Mouse (Mus musculus) intestine, postnatal 0 days (tissue): Measurements from ENCODE around the gene Comt. TPM values are rescaled to one million over a fixed set of nuclear protein-coding genes. Genes with fewer than 3 reads are reported as not detected.

Experiments used
- ATAC-seq: fragments of 200-750 bp; cut with Nextera tagmentation; 2 replicates; pipeline ENCODE4 v1.8.0; 2017; ENCODE audit warnings: mild to moderate bottlenecking, moderate TSS enrichment, moderate library complexity
- H3K27ac ChIP-seq: fragments of 300-500 bp; sonication (generic); 2 replicates; pipeline ENCODE4 v1.5.1; 2014; ENCODE audit warnings: mild to moderate bottlenecking, low read depth, low read length, moderate library complexity
- H3K27me3 ChIP-seq: fragments of 300-500 bp; sonication (generic); replicated peaks from 2 replicates; pipeline ENCODE4 v1.6.1; 2014; ENCODE audit warnings: low read length, mixed read lengths; ENCODE audit not compliant: control insufficient read depth, insufficient read depth
- H3K36me3 ChIP-seq: fragments of 300-500 bp; sonication (generic); 2 replicates; pipeline ENCODE4 v1.6.1; 2014; ENCODE audit warnings: mild to moderate bottlenecking, moderate library complexity; ENCODE audit not compliant: control insufficient read depth, insufficient read depth
- H3K4me1 ChIP-seq: fragments of 300-500 bp; sonication (generic); replicated peaks from 2 replicates; pipeline ENCODE4 v1.6.1; 2014; ENCODE audit warnings: antibody characterized with exemption, low read length, mixed read lengths; ENCODE audit not compliant: control insufficient read depth, insufficient read depth
- H3K4me2 ChIP-seq: fragments of 300-500 bp; sonication (generic); replicated peaks from 2 replicates; pipeline ENCODE4 v1.6.1; 2014; ENCODE audit warnings: low read depth, mild to moderate bottlenecking, moderate library complexity
- H3K4me3 ChIP-seq: fragments of 300-500 bp; sonication (generic); 2 replicates; pipeline ENCODE4 v1.5.1; 2014; ENCODE audit warnings: low read depth, low read length
- H3K9ac ChIP-seq: fragments of 300-500 bp; sonication (generic); 2 replicates; pipeline ENCODE4 v1.6.1; 2014; ENCODE audit warnings: mild to moderate bottlenecking, low read depth, low read length
- H3K9me3 ChIP-seq: fragments of 300-500 bp; sonication (generic); 2 replicates; pipeline ENCODE4 v1.6.1; 2016; ENCODE audit warnings: mixed run types; ENCODE audit not compliant: control insufficient read depth
- CTCF ChIP-seq: sonication (generic); IDR thresholded peaks from 2 replicates; pipeline ENCODE4 v1.5.1; 2016; ENCODE audit warnings: low read depth, mild to moderate bottlenecking, control low read depth, antibody characterized with exemption, moderate library complexity
- WGBS: fragments of 180-500 bp; shearing (Covaris S2); extraction: QIAGEN DNeasy Blood & Tissue Kit; methylation state at CpG from one replicate; pipeline ENCODE4 v1.1.7; 2014; 5-methylcytosine and 5-hydroxymethylcytosine counted together
- polyA plus RNA-seq: library from polyadenylated mRNA; unstranded; fragments of >200 nt; fragmentation: Nextera tagmentation; extraction: Ambion mirVana; gene quantifications from 2 replicates; pipeline ENCODE4 v1.2.1, GENCODE M21; 2015

Gene Comt
- polyA plus RNA-seq, 1 experiment from 2014 or later = 103 TPM

DNA sequence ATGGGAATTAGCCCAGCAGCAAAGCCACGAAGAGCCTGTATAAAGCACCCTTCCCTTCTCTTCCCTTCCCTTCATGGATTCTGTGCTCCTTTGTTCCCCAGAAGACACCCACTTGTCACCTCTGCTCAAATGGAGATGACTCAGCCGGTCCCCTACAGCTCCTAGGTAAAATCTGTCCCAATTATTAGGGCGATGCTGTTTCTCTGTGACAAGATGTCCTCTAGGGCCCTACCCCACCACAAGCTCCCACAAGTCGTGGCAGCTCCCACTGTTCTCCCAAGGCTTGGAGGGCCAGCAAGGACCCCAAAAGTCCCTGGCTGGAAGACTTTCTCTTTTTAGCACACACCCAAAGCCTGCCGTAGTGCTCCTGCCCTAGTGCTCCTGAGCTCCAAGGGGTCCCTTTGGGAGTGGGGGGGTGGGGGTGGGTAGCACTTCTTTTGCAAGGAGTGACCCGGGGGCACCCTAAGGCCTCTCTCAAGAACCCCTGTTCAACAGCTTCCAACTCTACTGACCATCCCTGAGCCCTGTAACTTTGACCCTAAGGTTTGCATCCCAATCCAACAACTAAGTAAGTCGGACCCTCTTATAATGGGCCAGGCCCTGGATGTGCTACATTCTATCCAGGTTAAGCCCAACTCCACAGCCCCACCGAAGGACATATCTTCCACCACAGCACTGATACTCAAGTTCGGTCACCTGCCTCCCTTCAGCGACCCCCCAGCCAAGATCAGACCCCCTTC lies 1.0 kb downstream of the Comt start:
- no peak for ATAC-seq
- Histone ChIP-seq H3K27ac (peak overlapping the region; percentile 79), H3K27me3 (no peaks in the 10 kb centered on the region), H3K4me2 (peak overlapping the region; percentile 87), H3K4me3 (peak overlapping the region; percentile 75), H3K4me1 (peaks cover 8% of the 10 kb centered on the region; the same call in 1 of the 2 replicates), H3K9ac (peak overlapping the region; percentile 80), H3K9me3 (no peaks in the 10 kb centered on the region), H3K36me3 (peaks cover 14% of the 10 kb centered on the region)
- no peak for TF ChIP-seq CTCF
- 13% methylated on average over 10 of the region's 10 CpGs for WGBS

GRCm38 (mm10) chr16:18424364-18425045 lies 2.1 kb downstream of the Comt start:
- H3K4me3 ChIP-seq = no peak overlapping the region
- TF ChIP-seq CTCF = no peak

DNA sequence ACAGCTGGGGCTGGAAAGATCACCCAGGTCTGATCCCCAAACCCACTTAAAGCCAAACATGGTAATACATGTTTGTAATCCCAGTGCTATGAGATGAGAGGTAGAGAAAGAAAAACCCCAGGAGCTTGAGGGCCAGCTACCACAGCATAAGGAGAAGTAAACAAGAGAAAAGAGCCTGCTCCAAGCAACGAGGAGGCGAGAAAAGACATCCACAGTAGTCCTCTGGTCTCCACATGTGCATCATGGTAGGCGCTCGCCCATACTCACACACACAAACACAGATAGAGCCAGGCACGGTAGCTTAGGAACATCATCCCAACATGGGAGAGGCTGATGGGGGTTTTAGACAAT lies 2.8 kb downstream of the Comt start:
- Histone ChIP-seq H3K4me2 (no peak overlapping the region), H3K9me3 (no peaks in the 10 kb centered on the region), H3K36me3 (peaks cover 14% of the 10 kb centered on the region), H3K27me3 (no peaks in the 10 kb centered on the region), H3K4me3 (no peak overlapping the region), H3K9ac (no peak overlapping the region), H3K27ac (no peak overlapping the region), H3K4me1 (peaks cover 8% of the 10 kb centered on the region; the same call in 1 of the 2 replicates)
- ATAC-seq = no peak
- TF ChIP-seq CTCF = no peak
- 79% methylated on average over 5 of the region's 5 CpGs for WGBS

More at GRCm38 (mm10) chr16:18424364-18425045, 2.1 kb downstream of the Comt start:
- Histone ChIP-seq H3K4me2 (peak overlapping the region; percentile 87), H3K4me1 (peaks cover 8% of the 10 kb centered on the region; the same call in 1 of the 2 replicates), H3K27me3 (no peaks in the 10 kb centered on the region), H3K27ac (no peak overlapping the region), H3K36me3 (peaks cover 14% of the 10 kb centered on the region), H3K9me3 (no peaks in the 10 kb centered on the region), H3K9ac (no peak overlapping the region)
- 60% methylated on average over 11 of the region's 11 CpGs for WGBS
- no peak for ATAC-seq

DNA sequence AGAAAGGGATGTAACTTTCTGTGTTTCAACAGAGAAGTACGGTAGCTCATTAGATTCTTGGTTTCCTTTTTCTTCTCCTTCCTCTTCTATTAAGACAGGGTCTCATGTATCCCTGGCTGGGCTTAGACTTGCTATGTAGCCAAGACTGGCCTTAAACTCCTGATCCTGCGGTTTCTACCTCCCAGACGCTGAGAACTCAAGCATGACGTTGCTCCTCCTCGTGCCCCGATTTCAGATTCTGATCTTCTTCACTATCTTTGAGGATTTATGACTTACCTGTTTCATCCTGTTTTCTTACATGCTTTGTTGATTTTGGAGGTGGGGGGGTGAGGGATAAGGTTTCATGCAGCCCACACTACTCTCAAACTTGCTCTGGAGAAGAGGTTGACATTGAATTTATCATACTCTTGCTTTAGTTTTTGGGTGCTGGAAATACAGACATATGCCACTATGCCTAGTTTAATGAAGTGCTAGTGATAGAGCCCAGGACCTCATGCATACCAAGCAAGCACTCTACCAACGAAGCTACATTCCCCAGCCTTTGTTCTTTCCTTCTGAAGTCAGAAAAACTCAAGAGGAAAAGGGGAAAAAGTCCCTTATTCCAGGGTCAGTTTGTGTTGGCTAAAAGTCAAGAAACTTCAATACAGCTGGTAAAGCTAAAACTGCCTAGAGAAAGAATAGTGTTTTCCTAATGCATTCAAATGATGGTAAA lies 3.3 kb downstream of the Comt start:
- 85% methylated on average over 7 of the region's 7 CpGs for WGBS
- Histone ChIP-seq H3K9ac (no peak overlapping the region), H3K27ac (no peak overlapping the region)

DNA sequence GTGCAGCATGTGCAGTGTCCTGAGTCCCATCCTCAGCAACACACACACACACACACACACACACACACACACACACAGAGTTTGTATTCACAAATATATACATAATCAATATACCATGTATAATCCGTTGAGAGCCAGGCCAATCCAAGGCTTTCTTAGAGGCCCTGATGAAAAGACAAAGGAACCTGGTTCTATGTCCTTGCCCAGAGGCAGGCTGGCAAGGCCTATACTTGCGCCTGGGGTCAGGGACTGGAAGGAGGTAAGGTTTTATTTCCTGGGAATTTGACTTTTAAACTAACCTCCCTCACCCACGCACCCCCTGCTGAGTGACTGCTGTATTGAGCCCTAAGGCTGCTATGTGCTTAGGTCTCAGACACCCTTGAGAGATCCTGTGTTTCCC lies 6.1 kb downstream of the Comt start:
- no peak overlapping the region for H3K27ac ChIP-seq
- no peak overlapping the region for H3K4me2 ChIP-seq
- H3K36me3 ChIP-seq = peaks cover 20% of the 10 kb centered on the region
- no peak for TF ChIP-seq CTCF
- no peak for ATAC-seq
- no peak overlapping the region for H3K9ac ChIP-seq
- H3K4me1 ChIP-seq = peaks cover 5% of the 10 kb centered on the region; the same call in 1 of the 2 replicates
- no peaks in the 10 kb centered on the region for H3K9me3 ChIP-seq
- 78% methylated on average over 3 of the region's 3 CpGs for WGBS
- H3K27me3 ChIP-seq = no peaks in the 10 kb centered on the region
- H3K4me3 ChIP-seq = no peak overlapping the region

More for the DNA sequence above, 3.3 kb downstream of the Comt start:
- H3K4me1 ChIP-seq = peaks cover 8% of the 10 kb centered on the region; the same call in 1 of the 2 replicates
- H3K27me3 ChIP-seq = no peaks in the 10 kb centered on the region
- no peak for ATAC-seq
- no peak overlapping the region for H3K4me2 ChIP-seq
- no peak overlapping the region for H3K4me3 ChIP-seq
- TF ChIP-seq CTCF = no peak
- peaks cover 14% of the 10 kb centered on the region for H3K36me3 ChIP-seq
- H3K9me3 ChIP-seq = no peaks in the 10 kb centered on the region

- no peak overlapping the region for H3K4me3 ChIP-seq
- no peaks in the 10 kb centered on the region for H3K27me3 ChIP-seq
- H3K27ac ChIP-seq = no peak overlapping the region
- H3K9me3 ChIP-seq = no peaks in the 10 kb centered on the region
- no peak for ATAC-seq
- H3K9ac ChIP-seq = no peak overlapping the region
- no peaks in the 10 kb centered on the region for H3K4me1 ChIP-seq
- WGBS = 67% methylated on average over 1 of the region's 1 CpGs
- H3K4me2 ChIP-seq = no peak overlapping the region
- TF ChIP-seq CTCF = no peak
- H3K36me3 ChIP-seq = peaks cover 23% of the 10 kb centered on the region
Observed at GRCm38 (mm10) chr16:18419603-18420026, 7.0 kb downstream of the Comt start.
